Mouse (Mus musculus) neural tube, embryonic 13.5 days (tissue): ENCODE results near the gene Rag1. TPM values are rescaled to one million over a fixed set of nuclear protein-coding genes. Genes with fewer than 3 reads are reported as not detected.

Source experiments
- ATAC-seq: fragments of 200-750 bp; cut with Nextera tagmentation; 2 replicates; pipeline ENCODE4 v1.8.0; 2017; ENCODE audit warnings: low read depth, mild to moderate bottlenecking, moderate TSS enrichment, moderate library complexity
- H3K27ac ChIP-seq: fragments of 300-500 bp; sonication (generic); replicated peaks from 2 replicates; pipeline ENCODE4 v1.5.1; 2015; ENCODE audit warnings: moderate library complexity, mild to moderate bottlenecking, inconsistent platforms
- H3K27me3 ChIP-seq: fragments of 300-500 bp; sonication (generic); 2 replicates; pipeline ENCODE4 v1.6.1; 2015; ENCODE audit warnings: mild to moderate bottlenecking, inconsistent platforms
- H3K36me3 ChIP-seq: fragments of 300-500 bp; sonication (generic); 2 replicates; pipeline ENCODE4 v1.6.1; 2015; ENCODE audit warnings: mild to moderate bottlenecking, inconsistent platforms
- H3K4me1 ChIP-seq: fragments of 300-500 bp; sonication (generic); replicated peaks from 2 replicates; pipeline ENCODE4 v1.6.1; 2015; ENCODE audit warnings: inconsistent platforms
- H3K4me2 ChIP-seq: fragments of 300-500 bp; sonication (generic); 2 replicates; pipeline ENCODE4 v1.6.1; 2015; ENCODE audit warnings: inconsistent platforms, mild to moderate bottlenecking, moderate library complexity
- H3K4me3 ChIP-seq: fragments of 300-500 bp; sonication (generic); 2 replicates; pipeline ENCODE4 v1.5.1; 2015; ENCODE audit warnings: mild to moderate bottlenecking, inconsistent platforms
- H3K9ac ChIP-seq: fragments of 300-500 bp; sonication (generic); 2 replicates; pipeline ENCODE4 v1.6.1; 2015; ENCODE audit warnings: moderate library complexity, mild to moderate bottlenecking, inconsistent platforms
- H3K9me3 ChIP-seq: fragments of 300-500 bp; sonication (generic); 2 replicates; pipeline ENCODE4 v1.6.1; 2016; ENCODE audit warnings: inconsistent platforms
- WGBS: fragments of 180-500 bp; shearing (Covaris S2); methylation state at CpG from one replicate; pipeline ENCODE4 v1.1.7; 2015; 5-methylcytosine and 5-hydroxymethylcytosine counted together
- polyA plus RNA-seq: library from polyadenylated mRNA; unstranded; fragments of >200 nt; fragmentation: Nextera tagmentation; extraction: Ambion mirVana; gene quantifications from 2 replicates; pipeline ENCODE4 v1.2.1, GENCODE M21; 2015

Gene Rag1
- polyA plus RNA-seq, 1 experiment from 2014 or later: 0.04 TPM

- Histone ChIP-seq H3K9me3 (no peaks in the 10 kb centered on the region), H3K4me3 (no peak overlapping the region), H3K4me2 (no peak overlapping the region), H3K9ac (no peak overlapping the region), H3K36me3 (no peaks in the 10 kb centered on the region), H3K27me3 (no peaks in the 10 kb centered on the region), H3K27ac (0 out of 2 replicates have a peak overlapping the region, but pooled peaks have one; percentile 14), H3K4me1 (peaks cover 5% of the 10 kb centered on the region; the same call in 1 of the 2 replicates)
- WGBS: 56% methylated on average over 3 of the region's 3 CpGs
- peak; percentile 54; the same call in 1 of the 2 replicates for ATAC-seq
Observed at GRCm38 (mm10) chr2:101665703-101666092, 16.4 kb upstream of the Rag1 start.

GRCm38 (mm10) chr2:101665058-101665702, 15.9 kb upstream of the Rag1 start:
- 20% methylated on average over 9 of the region's 9 CpGs for WGBS
- Histone ChIP-seq H3K4me3 (no peak overlapping the region), H3K27ac (0 out of 2 replicates have a peak overlapping the region, but pooled peaks have one; percentile 14), H3K27me3 (no peaks in the 10 kb centered on the region), H3K36me3 (no peaks in the 10 kb centered on the region), H3K9me3 (no peaks in the 10 kb centered on the region), H3K4me2 (no peak overlapping the region), H3K9ac (no peak overlapping the region), H3K4me1 (peaks cover 5% of the 10 kb centered on the region; the same call in 1 of the 2 replicates)
- ATAC-seq: peak; percentile 89

GRCm38 (mm10) chr2:101660536-101660935, 11.2 kb upstream of the Rag1 start:
- H3K36me3 ChIP-seq: no peaks in the 10 kb centered on the region
- H3K27me3 ChIP-seq: no peaks in the 10 kb centered on the region; the same call in 1 of the 2 replicates
- H3K9me3 ChIP-seq: no peaks in the 10 kb centered on the region
- peaks cover 2% of the 10 kb centered on the region; the same call in 1 of the 2 replicates for H3K4me1 ChIP-seq
- no peak overlapping the region for H3K9ac ChIP-seq
- no peak overlapping the region for H3K4me3 ChIP-seq
- no peak for ATAC-seq
- H3K4me2 ChIP-seq: no peak overlapping the region
- H3K27ac ChIP-seq: no peak overlapping the region
- WGBS: 68% methylated on average over 2 of the region's 2 CpGs

- peaks cover 16% of the 10 kb centered on the region for H3K4me1 ChIP-seq
- H3K27ac ChIP-seq: no peak overlapping the region
- ATAC-seq: peak; percentile 88
- H3K4me2 ChIP-seq: peak overlapping the region; percentile 61
- 19% methylated on average over 14 of the region's 14 CpGs for WGBS
- no peaks in the 10 kb centered on the region for H3K36me3 ChIP-seq
- H3K27me3 ChIP-seq: peaks cover 3% of the 10 kb centered on the region; the same call in 1 of the 2 replicates
- peak overlapping the region; percentile 27 for H3K4me3 ChIP-seq
- peak overlapping the region; percentile 55; the same call in 1 of the 2 replicates for H3K9ac ChIP-seq
- no peaks in the 10 kb centered on the region for H3K9me3 ChIP-seq
Observed at GRCm38 (mm10) chr2:101652921-101653597, 3.8 kb upstream of the Rag1 start.

GRCm38 (mm10) chr2:101652204-101652920, 3.1 kb upstream of the Rag1 start:
- Histone ChIP-seq H3K9ac (peak overlapping the region; percentile 55; the same call in 1 of the 2 replicates), H3K27ac (no peak overlapping the region), H3K27me3 (peaks cover 3% of the 10 kb centered on the region; the same call in 1 of the 2 replicates), H3K36me3 (no peaks in the 10 kb centered on the region), H3K4me3 (peak overlapping the region; percentile 27), H3K4me2 (peak overlapping the region; percentile 61), H3K4me1 (peaks cover 16% of the 10 kb centered on the region), H3K9me3 (no peaks in the 10 kb centered on the region)
- ATAC-seq: peak; percentile 75
- 25% methylated on average over 14 of the region's 14 CpGs for WGBS

- peaks cover 3% of the 10 kb centered on the region; the same call in 1 of the 2 replicates for H3K27me3 ChIP-seq
- H3K36me3 ChIP-seq: no peaks in the 10 kb centered on the region
- WGBS: 62% methylated on average over 1 of the region's 1 CpGs
- H3K4me2 ChIP-seq: no peak overlapping the region
- H3K27ac ChIP-seq: no peak overlapping the region
- ATAC-seq: no peak
- no peak overlapping the region for H3K4me3 ChIP-seq
- H3K9me3 ChIP-seq: no peaks in the 10 kb centered on the region
- H3K9ac ChIP-seq: no peak overlapping the region
- H3K4me1 ChIP-seq: peaks cover 16% of the 10 kb centered on the region
Observed at GRCm38 (mm10) chr2:101650446-101650845, 1.1 kb upstream of the Rag1 start.

GRCm38 (mm10) chr2:101648361-101648760, 940 bp downstream of the Rag1 start:
- H3K27ac ChIP-seq: no peak overlapping the region
- H3K9me3 ChIP-seq: no peaks in the 10 kb centered on the region
- no peaks in the 10 kb centered on the region for H3K36me3 ChIP-seq
- no peak overlapping the region for H3K9ac ChIP-seq
- no peak for ATAC-seq
- 74% methylated on average over 2 of the region's 2 CpGs for WGBS
- no peak overlapping the region for H3K4me2 ChIP-seq
- H3K4me1 ChIP-seq: peaks cover 16% of the 10 kb centered on the region
- peaks cover 3% of the 10 kb centered on the region; the same call in 1 of the 2 replicates for H3K27me3 ChIP-seq
- H3K4me3 ChIP-seq: no peak overlapping the region

- 94% methylated on average over 1 of the region's 1 CpGs for WGBS
- Histone ChIP-seq H3K4me1 (peaks cover 8% of the 10 kb centered on the region; the same call in 1 of the 2 replicates), H3K9me3 (no peaks in the 10 kb centered on the region), H3K36me3 (no peaks in the 10 kb centered on the region), H3K4me2 (no peak overlapping the region), H3K9ac (no peak overlapping the region), H3K4me3 (no peak overlapping the region), H3K27me3 (0 out of 2 replicates have a peak, but pooled peaks cover under 1% of the 10 kb centered on the region), H3K27ac (no peak overlapping the region)
- ATAC-seq: no peak
Observed at GRCm38 (mm10) chr2:101645841-101646240, 3.5 kb downstream of the Rag1 start.

- Histone ChIP-seq H3K9me3 (no peaks in the 10 kb centered on the region), H3K36me3 (no peaks in the 10 kb centered on the region), H3K4me3 (no peak overlapping the region), H3K27me3 (no peaks in the 10 kb centered on the region), H3K27ac (peak overlapping the region; percentile 67), H3K4me2 (no peak overlapping the region), H3K9ac (no peak overlapping the region), H3K4me1 (peaks cover 11% of the 10 kb centered on the region)
- peak; percentile 59; the same call in 1 of the 2 replicates for ATAC-seq
- WGBS: 70% methylated on average over 3 of the region's 3 CpGs
Observed at GRCm38 (mm10) chr2:101639840-101640350, 9.4 kb downstream of the Rag1 start.

GRCm38 (mm10) chr2:101638979-101639839, 10.1 kb downstream of the Rag1 start:
- peaks cover 11% of the 10 kb centered on the region for H3K4me1 ChIP-seq
- no peak overlapping the region for H3K9ac ChIP-seq
- H3K4me3 ChIP-seq: no peak overlapping the region
- no peaks in the 10 kb centered on the region for H3K27me3 ChIP-seq
- ATAC-seq: peak; percentile 84
- peak overlapping the region; percentile 67 for H3K27ac ChIP-seq
- no peak overlapping the region for H3K4me2 ChIP-seq
- no peaks in the 10 kb centered on the region for H3K9me3 ChIP-seq
- H3K36me3 ChIP-seq: no peaks in the 10 kb centered on the region
- WGBS: 35% methylated on average over 7 of the region's 7 CpGs
